Mouse (Mus musculus) ES-E14 (cell line): Measurements from ENCODE around the gene 1700025G04Rik. TPM values are rescaled to one million over a fixed set of nuclear protein-coding genes. Genes with fewer than 3 reads are reported as not detected.

Source experiments
- DNase-seq: peaks from one replicate; pipeline ENCODE4 v3.0.0-alpha.2; 2013; ENCODE audit warnings: low read depth, low spot score
- H3K27ac ChIP-seq: 2 replicates; pipeline ENCODE4 v1.5.1; 2012; ENCODE audit warnings: low read depth, mild to moderate bottlenecking, low read length, moderate library complexity, mixed read lengths; ENCODE audit not compliant: poor library complexity, insufficient read depth, severe bottlenecking
- H3K36me3 ChIP-seq: 2 replicates; pipeline ENCODE4 v1.6.1; 2012; ENCODE audit warnings: mild to moderate bottlenecking, low read length, moderate library complexity, mixed read lengths; ENCODE audit not compliant: control insufficient read depth, poor library complexity, insufficient read depth, severe bottlenecking
- H3K4me1 ChIP-seq, 2 experiments: fragments of 150-350 bp in 1 of 2; sonication (generic) in 1 of 2; 2 replicates each; pipeline ENCODE4 v1.6.1; 2012; ENCODE audit warnings: low read length in 2 of 2, mild to moderate bottlenecking in 1 of 2, mixed read lengths in 1 of 2; ENCODE audit not compliant: control insufficient read depth in 2 of 2, insufficient read depth in 2 of 2, poor library complexity in 1 of 2
- H3K4me3 ChIP-seq, 2 experiments: fragments of 150-350 bp in 1 of 2; sonication (generic) in 1 of 2; 2 replicates each; pipeline ENCODE4 v1.5.1; 2012; ENCODE audit warnings: low read length in 2 of 2, low read depth in 1 of 2, mild to moderate bottlenecking in 1 of 2, mixed read lengths in 1 of 2; ENCODE audit not compliant: insufficient read depth in 1 of 2, poor library complexity in 1 of 2, severe bottlenecking in 1 of 2
- H3K9ac ChIP-seq: 2 replicates; pipeline ENCODE4 v1.6.1; 2012; ENCODE audit warnings: low read depth, mild to moderate bottlenecking, low read length, mixed read lengths; ENCODE audit not compliant: poor library complexity, insufficient read depth, severe bottlenecking
- H3K9me3 ChIP-seq: fragments of 150-350 bp; sonication (generic); 2 replicates; pipeline ENCODE4 v1.6.1; 2012; ENCODE audit warnings: low read depth, mild to moderate bottlenecking, low read length; ENCODE audit not compliant: control insufficient read depth, insufficient read depth
- CHD2 ChIP-seq: IDR thresholded peaks from 2 replicates; pipeline ENCODE4 v1.6.1; 2014; ENCODE audit warnings: mild to moderate bottlenecking, low read depth, low read length, inconsistent platforms
- HCFC1 ChIP-seq: IDR thresholded peaks from 2 replicates; pipeline ENCODE4 v1.6.1; 2012; ENCODE audit warnings: low read length, inconsistent platforms, borderline replicate concordance; ENCODE audit not compliant: insufficient read depth
- MAFK ChIP-seq: IDR thresholded peaks from 2 replicates; pipeline ENCODE4 v1.6.1; 2014; ENCODE audit warnings: mild to moderate bottlenecking, low read depth, low read length, inconsistent platforms; ENCODE audit not compliant: insufficient read depth
- ZC3H11A ChIP-seq: IDR thresholded peaks from 2 replicates; pipeline ENCODE4 v1.6.1; 2012; ENCODE audit warnings: low read depth, mild to moderate bottlenecking, inconsistent platforms, low read length, borderline replicate concordance
- ZNF384 ChIP-seq: IDR thresholded peaks from 2 replicates; pipeline ENCODE4 v1.6.1; 2012; ENCODE audit warnings: low read depth, low read length, inconsistent platforms
- in situ Hi-C, 2 experiments: fragments of 600-800 bp; cut with MboI; formaldehyde crosslinking; loops; one replicate each; pipeline ENCODE4 v1.15.1; 2025; ENCODE audit warnings: low sequenced_read_pairs in 2 of 2, inconsistent platforms in 1 of 2; ENCODE audit not compliant: unreplicated experiment in 2 of 2
- total RNA-seq: library from RNA; depleted of rRNA; stranded (reverse); fragments of 300-350 nt; gene quantifications from 2 replicates; pipeline ENCODE4 v1.2.3, GENCODE M21; 2012

Gene 1700025G04Rik
- total RNA-seq, 1 experiment: 2.1 TPM

DNA sequence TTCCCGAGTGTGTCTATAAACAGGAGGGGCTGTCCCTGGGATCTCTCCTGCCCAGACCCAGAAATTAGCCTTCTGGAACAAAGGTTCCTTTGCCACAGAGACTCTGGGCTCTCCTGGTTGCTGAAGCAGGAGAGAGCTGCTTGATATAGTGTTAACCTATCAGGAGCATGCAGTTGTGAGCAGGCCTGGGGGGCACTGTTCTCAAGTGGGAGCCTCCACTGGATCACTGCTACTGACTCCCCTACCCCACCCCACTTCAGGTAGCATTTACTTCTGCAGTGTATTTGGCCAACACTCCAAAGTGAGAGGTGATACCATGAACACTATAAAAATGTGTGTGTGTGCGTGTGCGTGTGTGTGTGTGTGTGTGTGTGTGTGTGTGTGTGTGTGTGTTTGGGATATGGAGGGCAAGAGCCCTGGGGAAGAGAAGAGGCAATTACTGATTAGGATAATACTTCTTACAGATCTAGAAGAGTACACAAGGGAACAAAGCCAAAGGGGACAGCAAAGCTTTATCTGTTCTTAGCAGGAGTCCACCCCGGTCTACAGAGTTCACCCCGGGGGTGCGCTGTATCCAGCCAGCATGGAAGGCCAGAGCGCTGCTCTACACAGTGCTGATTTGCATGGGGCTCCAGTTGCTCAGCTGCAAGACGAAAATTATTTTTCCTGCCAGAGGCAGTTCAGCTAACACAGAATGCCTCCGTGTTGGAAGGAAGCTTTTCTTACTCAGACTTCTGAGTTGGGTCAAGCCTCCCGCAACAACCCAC is 145.3 kb downstream of the 1700025G04Rik start:
- no peak overlapping the region for H3K4me3 ChIP-seq
- in situ Hi-C loops: no loop called here
- 0 out of 4 replicates have a peak, but pooled peaks cover 0 to 2% of the 10 kb centered on the region in 2 experiments for H3K4me1 ChIP-seq
- no peaks in the 10 kb centered on the region for H3K36me3 ChIP-seq
- no peak for DNase-seq
- no peaks in the 10 kb centered on the region for H3K9me3 ChIP-seq
- H3K27ac ChIP-seq: no peak overlapping the region
- TF ChIP-seq ZC3H11A (no peak), MAFK (no peak), ZNF384 (no peak), CHD2 (no peak), HCFC1 (no peak)
- H3K9ac ChIP-seq: no peak overlapping the region

DNA sequence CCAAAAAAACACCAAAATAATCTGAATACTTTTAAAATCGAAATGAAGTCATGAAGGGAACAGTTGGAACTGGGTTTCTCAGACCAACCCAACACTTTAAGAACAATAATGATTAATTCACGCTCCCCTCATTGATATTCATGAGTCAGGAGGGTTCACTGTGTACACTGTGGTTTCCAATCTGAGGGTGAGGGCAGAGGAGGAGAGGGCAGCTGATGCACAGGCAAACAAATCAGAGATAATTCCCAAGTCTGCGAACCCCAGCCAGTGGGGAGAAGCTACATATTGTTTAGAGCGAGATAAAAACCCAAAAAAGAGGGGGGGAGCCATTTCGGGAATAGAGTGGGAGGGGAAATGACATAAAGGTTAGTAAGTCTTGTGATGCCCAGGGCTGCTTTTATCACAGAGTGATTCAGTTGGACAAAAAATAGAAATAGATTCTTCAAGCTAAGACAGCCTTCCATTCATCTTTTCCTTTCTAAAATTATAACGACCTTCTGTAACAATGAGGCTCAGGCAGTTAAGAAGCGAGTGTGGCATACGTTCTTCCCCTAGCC is 146.2 kb downstream of the 1700025G04Rik start:
- Histone ChIP-seq H3K36me3 (no peaks in the 10 kb centered on the region), H3K9me3 (no peaks in the 10 kb centered on the region), H3K4me1 (0 out of 4 replicates have a peak, but pooled peaks cover 0 to 2% of the 10 kb centered on the region in 2 experiments), H3K4me3 (no peak overlapping the region), H3K27ac (no peak overlapping the region), H3K9ac (no peak overlapping the region)
- no peak for DNase-seq
- in situ Hi-C loops: no loop called here
- TF ChIP-seq CHD2: no peak
- TF ChIP-seq HCFC1: no peak
- TF ChIP-seq MAFK: no peak
- TF ChIP-seq ZC3H11A: no peak
- no peak for TF ChIP-seq ZNF384

DNA sequence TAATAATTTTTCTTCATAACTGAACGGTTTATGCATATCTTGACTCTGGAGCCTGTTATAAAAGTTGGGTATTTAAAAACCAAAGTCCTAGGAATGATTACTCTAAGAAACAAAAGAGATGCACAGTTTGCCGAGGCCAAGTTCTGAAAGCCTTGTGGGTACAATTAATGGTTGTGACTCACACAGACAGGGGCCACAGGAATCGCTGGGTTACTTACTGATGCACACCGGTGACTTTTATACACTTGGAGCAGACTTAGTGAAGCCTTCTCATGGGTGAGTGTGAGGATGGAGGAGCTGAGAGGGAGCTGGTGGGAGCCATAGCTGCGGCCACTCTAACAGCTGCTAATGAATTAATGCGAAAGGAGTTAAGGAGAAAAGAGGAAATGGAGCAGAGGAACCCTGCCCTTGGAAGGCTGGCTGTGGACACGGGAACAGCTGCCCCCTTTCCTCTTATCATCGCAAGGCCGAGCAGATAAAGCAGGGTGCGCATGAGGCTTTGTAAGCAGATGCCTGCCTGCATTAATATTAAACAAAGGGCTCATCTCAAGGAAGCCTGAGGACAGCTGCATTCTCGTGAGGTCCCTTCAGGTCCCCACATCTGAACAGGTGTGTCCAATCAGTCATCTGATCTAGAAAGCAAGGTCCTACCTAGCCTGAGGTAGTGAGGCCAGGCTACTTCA is 146.8 kb downstream of the 1700025G04Rik start:
- DNase-seq: no peak
- 0 out of 4 replicates have a peak, but pooled peaks cover 0 to 2% of the 10 kb centered on the region in 2 experiments for H3K4me1 ChIP-seq

DNA sequence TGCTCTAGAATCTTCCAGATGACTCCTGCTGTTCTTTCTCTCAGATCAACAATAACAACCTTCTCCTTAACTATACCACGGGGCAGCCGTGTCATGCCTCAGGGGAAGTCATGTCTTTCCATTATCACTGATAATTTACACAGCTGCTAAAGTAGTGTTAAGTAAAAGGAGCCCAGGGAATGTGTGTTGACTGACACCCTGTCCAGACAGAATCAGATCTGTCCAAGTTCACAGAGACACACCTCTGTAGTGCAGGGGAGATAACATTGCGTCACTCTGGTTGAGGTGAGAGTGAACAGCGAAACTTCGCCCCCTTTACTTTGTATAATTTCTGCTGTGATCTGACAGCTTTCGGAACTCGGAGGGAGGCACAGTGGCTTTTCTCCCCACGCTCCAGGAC is 149.9 kb downstream of the 1700025G04Rik start:
- no peak overlapping the region for H3K9ac ChIP-seq
- H3K36me3 ChIP-seq: no peaks in the 10 kb centered on the region
- no peak overlapping the region for H3K4me3 ChIP-seq
- no peaks in the 10 kb centered on the region for H3K9me3 ChIP-seq
- no peak for DNase-seq
- TF ChIP-seq CHD2 (no peak), ZNF384 (no peak), HCFC1 (no peak), ZC3H11A (no peak), MAFK (no peak)
- H3K4me1 ChIP-seq: 0 out of 4 replicates have a peak, but pooled peaks cover 0 to 2% of the 10 kb centered on the region in 2 experiments
- in situ Hi-C loops: no loop called here
- no peak overlapping the region for H3K27ac ChIP-seq

More for the DNA sequence above, 146.8 kb downstream of the 1700025G04Rik start:
- Histone ChIP-seq H3K4me3 (no peak overlapping the region), H3K36me3 (no peaks in the 10 kb centered on the region), H3K9me3 (no peaks in the 10 kb centered on the region), H3K27ac (no peak overlapping the region), H3K9ac (no peak overlapping the region)
- in situ Hi-C loops: no loop called here
- TF ChIP-seq HCFC1 (no peak), ZNF384 (no peak), MAFK (no peak), ZC3H11A (no peak), CHD2 (no peak)
